Mouse (Mus musculus) embryonic fibroblast, embryonic 13.5 days (primary cell): ENCODE data around the gene Coro2a.

Source experiments
- CTCF ChIP-seq: IDR thresholded peaks from 2 replicates; pipeline ENCODE4 v1.5.1; 2011; ENCODE audit warnings: mild to moderate bottlenecking, control low read depth, low read length, moderate library complexity, borderline replicate concordance; ENCODE audit not compliant: insufficient read depth
- POLR2A ChIP-seq: IDR thresholded peaks from 2 replicates; pipeline ENCODE4 v1.6.1; 2011; ENCODE audit warnings: low read depth, mild to moderate bottlenecking, control low read depth, low read length, moderate library complexity

GRCm38 (mm10) chr4:46589151-46589550, 12.9 kb downstream of the Coro2a start:
- TF ChIP-seq CTCF (no peak), POLR2A (no peak)
